Mouse (Mus musculus): Measurements from ENCODE around the gene Asphd2.
"Not testable (repeated sequence)": the region's sequence is repeated elsewhere in the genome, so short reads cannot be mapped to it uniquely, and the experiment has no call there.

The Asphd2 gene

GRCm38 (mm10) chr5:112394779-112395443 is at the start of gene Asphd2:
Asphd2 (minus strand) TSS chr5:112394866.
- CTCF ChIA-PET = interaction anchor here (0.7 kb wide), 1 partner anchor 190 kb away, joined by 4 read pairs; no protein-coding TSS in a partner anchor

GRCm38 (mm10) chr5:112438535-112438934 is 43.9 kb upstream of the Asphd2 start:
- CTCF ChIA-PET = no interaction called here

GRCm38 (mm10) chr5:112433004-112433403 is 38.3 kb upstream of the Asphd2 start:
- CTCF ChIA-PET = no interaction called here

- CTCF ChIA-PET = no interaction called here
Measured at GRCm38 (mm10) chr5:112432033-112432432, 37.4 kb upstream of the Asphd2 start.

GRCm38 (mm10) chr5:112431120-112431775 is 36.6 kb upstream of the Asphd2 start:
- CTCF ChIA-PET = no interaction called here

- CTCF ChIA-PET = no interaction called here
Measured at GRCm38 (mm10) chr5:112428944-112429343, 34.3 kb upstream of the Asphd2 start.

- CTCF ChIA-PET = interaction anchor here (1.0 kb wide), 1 partner anchor 187 kb away, joined by 3 read pairs; no protein-coding TSS in a partner anchor
Measured at GRCm38 (mm10) chr5:112427283-112427682, 32.6 kb upstream of the Asphd2 start.

- CTCF ChIA-PET = interaction anchor here (1.2 kb wide), 1 partner anchor 186 kb away, joined by 4 read pairs; no protein-coding TSS in a partner anchor
Measured at GRCm38 (mm10) chr5:112426635-112427034, 32.0 kb upstream of the Asphd2 start.

GRCm38 (mm10) chr5:112419535-112419934 is 24.9 kb upstream of the Asphd2 start:
- CTCF ChIA-PET = interaction anchor here (1.0 kb wide), 1 partner anchor 14 kb away, joined by 4 read pairs; no protein-coding TSS in a partner anchor

- CTCF ChIA-PET = no interaction called here
Measured at GRCm38 (mm10) chr5:112418023-112418422, 23.4 kb upstream of the Asphd2 start.

GRCm38 (mm10) chr5:112416673-112417072 is 22.0 kb upstream of the Asphd2 start:
- CTCF ChIA-PET = no interaction called here

GRCm38 (mm10) chr5:112412781-112413180 is 18.1 kb upstream of the Asphd2 start:
- CTCF ChIA-PET = not testable (repeated sequence)

GRCm38 (mm10) chr5:112411514-112412335 is 17.1 kb upstream of the Asphd2 start:
- CTCF ChIA-PET = no interaction called here

GRCm38 (mm10) chr5:112411072-112411471 is 16.4 kb upstream of the Asphd2 start:
- CTCF ChIA-PET = no interaction called here

- CTCF ChIA-PET = no interaction called here
Measured at GRCm38 (mm10) chr5:112409274-112409673, 14.6 kb upstream of the Asphd2 start.

- CTCF ChIA-PET = no interaction called here
Measured at GRCm38 (mm10) chr5:112406017-112406416, 11.4 kb upstream of the Asphd2 start.

- CTCF ChIA-PET = no interaction called here
Measured at GRCm38 (mm10) chr5:112402437-112402836, 7.8 kb upstream of the Asphd2 start.

- CTCF ChIA-PET = no interaction called here
Measured at GRCm38 (mm10) chr5:112399284-112399683, 4.6 kb upstream of the Asphd2 start.

- CTCF ChIA-PET = no interaction called here
Measured at GRCm38 (mm10) chr5:112396066-112396465, 1.4 kb upstream of the Asphd2 start.

- CTCF ChIA-PET = no interaction called here
Measured at GRCm38 (mm10) chr5:112394415-112394763, 277 bp downstream of the Asphd2 start.

GRCm38 (mm10) chr5:112393741-112394414 is 788 bp downstream of the Asphd2 start:
- CTCF ChIA-PET = no interaction called here

GRCm38 (mm10) chr5:112391676-112392323 is 2.9 kb downstream of the Asphd2 start:
- CTCF ChIA-PET = no interaction called here
